Mouse (Mus musculus) cerebellum, adult 8-10 months (tissue): ENCODE results near the gene LTO1.

ENCODE experiments used
- DNase-seq: peaks from one replicate; pipeline ENCODE4 v3.0.0; 2022

LTO1 gene

DNA sequence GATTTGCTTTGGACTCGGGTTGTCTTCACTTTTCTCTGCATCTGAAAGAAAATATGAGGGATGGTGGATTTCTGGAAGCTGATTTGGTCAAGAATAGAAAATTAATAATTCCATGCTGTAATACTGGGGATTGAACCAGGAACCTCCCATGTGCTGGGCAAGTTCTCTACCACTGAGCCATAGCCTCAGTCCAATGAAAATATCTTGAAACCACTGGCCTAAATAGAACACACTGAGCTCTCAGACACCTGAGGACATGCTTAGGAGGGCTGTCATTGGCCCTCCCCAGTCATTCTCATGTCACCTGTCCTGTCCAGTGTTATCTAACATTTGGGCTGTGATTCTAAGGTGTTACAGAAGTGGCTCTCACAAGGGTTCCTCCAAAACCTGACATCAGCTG is 3.8 kb upstream of the LTO1 start:
- DNase-seq: no peak

DNA sequence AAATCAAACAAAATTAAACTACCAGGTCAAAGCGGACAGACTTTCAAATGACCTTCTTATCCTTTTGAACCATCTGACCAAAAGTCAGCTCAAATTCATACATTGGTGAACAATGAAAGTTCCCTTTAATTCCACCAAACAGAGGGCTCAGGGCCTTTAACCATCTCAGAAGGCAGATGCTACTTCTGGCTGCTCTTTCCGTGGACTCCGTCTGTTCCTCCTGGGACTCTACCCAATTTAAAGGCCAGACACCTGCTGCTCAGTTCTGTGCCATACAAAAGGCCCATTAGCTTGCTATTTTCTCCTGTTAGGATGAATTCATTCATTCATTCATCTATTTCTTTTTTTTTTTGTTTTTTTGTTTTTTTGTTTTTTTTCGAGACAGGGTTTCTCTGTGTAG is 2.0 kb upstream of the LTO1 start:
- DNase-seq: peak; percentile 67

- no peak for DNase-seq
Observed at GRCm38 (mm10) chr7:144914296-144914947, 478 bp upstream of the LTO1 start.

DNA sequence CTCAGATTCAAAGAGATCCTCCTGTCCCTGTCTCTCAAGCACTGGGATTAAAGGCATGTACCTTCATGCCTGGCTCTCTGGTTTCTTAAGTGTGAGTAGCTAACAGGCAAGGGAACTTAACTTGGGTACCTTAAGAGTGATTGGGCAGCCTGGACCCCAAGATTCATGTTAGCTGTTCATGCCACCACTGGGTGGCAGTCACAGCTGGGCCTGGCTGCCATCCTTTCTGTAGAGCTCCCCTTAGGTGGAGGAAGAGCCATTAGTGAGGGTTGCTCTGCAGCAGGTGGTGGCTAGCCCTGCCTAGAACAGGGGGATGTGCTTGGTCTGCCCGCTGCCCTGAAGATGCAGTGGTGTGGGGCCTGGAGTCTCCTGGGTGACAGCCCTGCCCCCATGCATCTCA is 3.9 kb downstream of the LTO1 start:
- no peak for DNase-seq

GRCm38 (mm10) chr7:144927591-144927990 is 12.7 kb downstream of the LTO1 start:
- no peak for DNase-seq

GRCm38 (mm10) chr7:144928009-144928888 is 13.3 kb downstream of the LTO1 start:
- DNase-seq: no peak

GRCm38 (mm10) chr7:144928889-144929210 is 13.9 kb downstream of the LTO1 start:
- no peak for DNase-seq

DNA sequence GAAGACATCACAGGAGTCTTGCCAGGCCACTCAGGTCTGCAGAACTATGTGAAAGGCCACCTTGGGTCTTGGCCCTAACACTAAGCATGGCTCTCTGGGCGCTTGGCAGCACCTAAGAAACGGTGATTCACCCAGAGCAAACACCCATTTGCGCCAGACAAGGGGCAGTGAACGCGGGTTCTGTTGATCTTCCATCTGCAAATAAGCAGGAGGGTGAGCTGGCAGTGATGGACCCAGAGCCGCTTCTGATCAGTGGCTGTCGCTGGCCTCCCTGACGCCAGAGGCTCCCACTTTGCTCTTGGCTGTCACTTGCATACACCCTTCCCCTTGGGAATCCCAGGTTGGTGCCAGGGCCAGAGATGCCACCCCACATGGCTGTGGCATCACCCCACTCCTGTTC is 14.6 kb downstream of the LTO1 start:
- DNase-seq: no peak

- no peak for DNase-seq
Observed at GRCm38 (mm10) chr7:144929931-144930330, 15.0 kb downstream of the LTO1 start.

DNA sequence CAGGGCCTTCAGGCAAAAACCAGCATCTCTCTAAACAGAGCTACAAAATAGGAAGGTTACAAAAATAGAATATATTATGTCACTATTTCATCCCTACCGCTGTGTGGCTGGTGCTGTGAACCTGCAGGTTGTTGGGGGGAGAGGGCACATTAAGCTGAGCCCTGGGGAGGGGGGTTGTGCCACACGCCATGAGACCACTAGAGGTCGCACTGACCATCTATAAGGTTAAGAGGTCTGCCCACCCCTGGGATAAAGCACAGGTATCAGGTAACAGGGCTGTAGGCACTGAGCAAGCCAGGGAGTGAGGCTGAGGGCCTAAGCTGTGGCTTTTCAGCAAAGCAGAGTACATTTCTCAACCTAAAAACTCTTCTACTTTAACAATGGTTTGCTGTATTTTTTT is 16.9 kb downstream of the LTO1 start:
- DNase-seq: no peak

GRCm38 (mm10) chr7:144932389-144932937 is 17.6 kb downstream of the LTO1 start:
- no peak for DNase-seq

DNA sequence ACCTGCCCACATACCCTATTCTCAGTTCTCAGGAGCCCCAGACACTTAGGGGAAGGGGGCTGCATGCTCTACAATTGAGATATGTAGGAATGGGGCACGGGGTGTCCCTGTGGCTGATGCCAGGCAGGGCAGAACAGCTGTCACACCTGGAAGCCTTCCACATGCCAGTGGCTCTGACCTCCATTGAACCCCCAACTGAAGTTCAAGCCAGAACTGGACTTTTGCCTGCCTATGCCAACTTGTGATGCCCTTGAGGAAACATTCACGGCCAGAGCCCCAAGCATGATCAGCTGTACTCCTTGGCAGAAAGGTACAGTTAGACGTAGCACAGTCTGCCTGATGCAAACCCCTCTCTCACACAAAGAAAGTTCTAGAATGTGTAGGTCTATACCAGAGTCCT is 18.4 kb downstream of the LTO1 start:
- DNase-seq: no peak

- no peak for DNase-seq
Observed at GRCm38 (mm10) chr7:144933796-144934195, 18.9 kb downstream of the LTO1 start.

GRCm38 (mm10) chr7:144934901-144935300 is 20.0 kb downstream of the LTO1 start:
- no peak for DNase-seq

DNA sequence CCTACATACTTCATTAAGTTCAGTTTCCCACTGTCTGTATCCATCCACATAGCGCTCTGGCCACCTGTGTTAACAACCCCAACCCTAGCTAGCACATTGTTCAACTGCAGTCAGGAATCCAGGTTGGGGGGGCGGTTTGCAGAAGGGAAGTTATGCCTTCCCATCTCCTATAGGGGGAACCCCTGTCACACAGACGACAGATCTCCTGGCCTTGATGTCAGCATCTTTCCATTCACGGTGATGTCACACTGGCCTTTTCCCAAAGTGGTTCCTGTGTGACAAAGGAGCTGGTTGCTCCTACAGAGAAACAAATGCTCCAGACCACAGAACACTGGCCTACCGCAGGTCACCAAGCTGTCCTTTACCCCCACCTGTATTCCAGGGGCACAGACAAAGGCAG is 20.7 kb downstream of the LTO1 start:
- peak; percentile 70 for DNase-seq

- no peak for DNase-seq
Observed at GRCm38 (mm10) chr7:144936311-144936880, 21.5 kb downstream of the LTO1 start.

GRCm38 (mm10) chr7:144937490-144937889 is 22.6 kb downstream of the LTO1 start:
- peak; percentile 88 for DNase-seq

DNA sequence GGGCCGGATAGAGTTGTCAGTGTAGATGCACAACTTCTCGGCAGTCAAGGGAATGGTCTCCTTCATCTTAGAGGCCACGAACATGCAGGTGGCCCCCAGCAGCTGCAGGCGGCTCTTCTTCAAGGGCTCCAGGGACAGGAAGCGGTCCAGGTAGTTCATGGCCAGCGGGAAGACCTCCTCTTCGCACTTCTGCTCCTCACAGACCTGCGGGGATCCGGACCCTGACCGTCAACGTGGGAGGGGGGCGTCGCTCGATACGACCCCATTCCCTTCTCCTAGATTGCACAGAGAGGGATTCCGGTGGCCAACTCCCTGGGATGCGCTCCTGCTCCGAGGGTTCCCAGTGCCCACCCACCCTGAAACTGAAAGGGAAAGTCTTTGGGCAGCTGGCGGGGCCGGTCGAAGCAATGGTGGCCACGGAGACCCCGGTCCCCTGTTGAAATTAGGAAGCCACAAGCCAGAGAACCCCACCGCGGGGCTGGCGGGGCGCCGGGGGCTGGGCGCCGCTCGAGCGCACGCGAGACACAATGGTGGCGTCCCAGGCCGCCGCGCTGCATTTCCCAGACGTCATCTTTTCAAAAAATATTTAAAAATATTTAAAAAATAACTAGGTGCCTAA is 23.1 kb downstream of the LTO1 start:
- DNase-seq: no peak

DNA sequence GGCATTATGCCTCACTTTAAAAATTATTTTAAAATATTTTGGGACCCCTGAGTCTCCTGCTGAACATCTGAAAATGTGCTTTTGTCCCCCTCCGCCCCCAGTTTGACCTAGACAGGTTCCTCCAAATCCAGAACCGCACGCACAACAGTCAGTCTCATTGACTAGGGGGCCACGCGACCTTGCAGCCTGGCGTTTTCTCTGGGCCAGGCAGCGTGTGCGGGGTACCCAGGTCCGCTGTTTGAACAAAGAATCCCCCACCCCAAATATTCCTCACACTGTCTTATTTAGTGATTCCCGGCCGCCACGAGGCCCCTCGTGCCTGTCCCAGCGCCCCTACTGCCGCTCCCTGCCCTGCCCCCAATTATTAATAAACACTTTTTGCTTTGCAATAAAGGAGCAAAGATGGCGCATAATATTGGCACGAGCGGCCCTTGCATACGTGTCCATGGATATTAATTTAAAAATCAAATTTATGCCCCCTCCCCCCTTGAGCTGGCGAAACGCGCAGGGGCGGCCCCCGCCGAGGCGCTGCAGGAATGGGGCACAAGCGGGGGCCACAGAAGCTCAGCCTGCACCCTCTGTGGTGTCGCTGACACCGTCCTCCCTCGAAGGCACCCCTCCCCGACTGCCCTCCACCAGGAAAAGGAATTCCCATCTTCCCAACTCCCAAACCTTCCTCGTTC is 23.9 kb downstream of the LTO1 start:
- no peak for DNase-seq

DNA sequence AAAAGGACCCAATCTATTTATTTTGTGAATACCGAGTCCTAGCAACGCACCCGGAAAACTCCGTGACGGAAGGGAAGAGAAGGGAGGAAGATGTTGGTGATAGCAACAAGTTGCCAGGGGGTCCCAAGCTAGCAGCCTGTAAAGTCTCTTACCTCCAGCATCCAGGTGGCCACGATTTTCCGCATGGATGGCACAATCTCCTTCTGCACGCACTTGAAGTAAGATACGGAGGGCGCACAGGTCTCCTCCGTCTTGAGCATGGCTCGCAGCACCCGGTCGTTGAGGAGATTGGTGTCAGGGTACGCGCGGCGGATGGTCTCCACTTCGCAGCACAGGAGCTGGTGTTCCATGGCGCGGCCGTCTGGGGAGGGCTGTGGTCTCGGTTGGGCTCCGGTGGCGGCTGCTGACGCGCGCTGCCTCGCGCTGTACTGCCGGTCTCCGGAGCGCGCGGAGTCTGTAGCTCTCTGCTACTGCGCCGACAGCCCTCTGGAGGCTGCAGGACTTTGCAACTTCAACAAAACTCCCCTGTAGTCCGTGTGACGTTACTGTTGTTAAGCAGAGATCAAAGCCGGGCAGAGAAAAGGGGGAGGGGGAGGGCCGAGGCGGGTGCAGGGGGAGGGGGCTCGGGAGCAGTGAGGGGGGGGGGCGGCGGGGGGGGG is 24.6 kb downstream of the LTO1 start, which contains the start of gene Ccnd1:
Ccnd1 (minus strand) TSS at position 582 of the 659 bp plus-strand sequence.
- DNase-seq: no peak

GRCm38 (mm10) chr7:144940003-144940571 is 25.2 kb downstream of the LTO1 start:
- no peak for DNase-seq

GRCm38 (mm10) chr7:144940585-144940984 is 25.7 kb downstream of the LTO1 start:
- DNase-seq: no peak
